Mouse (Mus musculus): ENCODE data around the gene Spaca7. TPM values are rescaled to one million over a fixed set of nuclear protein-coding genes. Genes with fewer than 3 reads are reported as not detected.
"Not testable (repeated sequence)": the region's sequence is repeated elsewhere in the genome, so short reads cannot be mapped to it uniquely, and the experiment has no call there.

The Spaca7 gene
- total RNA-seq, 2 experiments from 2014 or later: not detected

DNA sequence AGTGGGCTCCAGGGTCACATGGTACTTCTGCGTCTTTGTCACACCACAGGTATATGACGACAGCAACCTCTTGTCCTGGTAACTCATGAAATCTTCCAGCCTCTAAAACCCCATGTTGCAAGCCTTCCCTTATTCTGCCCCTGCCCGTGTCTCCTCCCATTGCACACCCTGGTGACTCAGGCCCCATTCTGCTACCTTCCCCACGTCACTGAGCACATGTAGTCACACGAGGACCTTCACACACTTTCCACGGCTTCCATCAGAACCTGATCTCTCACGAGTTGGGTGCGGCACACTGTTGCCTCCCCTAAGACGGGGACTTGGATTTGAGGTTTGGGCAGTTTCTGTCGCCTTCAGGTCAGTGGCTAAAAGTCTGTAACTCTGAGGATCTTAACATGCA, 36.0 kb downstream of the Spaca7 start:
- DNase-seq (ENCODE audit: low spot score in 2 of 2): no peak

DNA sequence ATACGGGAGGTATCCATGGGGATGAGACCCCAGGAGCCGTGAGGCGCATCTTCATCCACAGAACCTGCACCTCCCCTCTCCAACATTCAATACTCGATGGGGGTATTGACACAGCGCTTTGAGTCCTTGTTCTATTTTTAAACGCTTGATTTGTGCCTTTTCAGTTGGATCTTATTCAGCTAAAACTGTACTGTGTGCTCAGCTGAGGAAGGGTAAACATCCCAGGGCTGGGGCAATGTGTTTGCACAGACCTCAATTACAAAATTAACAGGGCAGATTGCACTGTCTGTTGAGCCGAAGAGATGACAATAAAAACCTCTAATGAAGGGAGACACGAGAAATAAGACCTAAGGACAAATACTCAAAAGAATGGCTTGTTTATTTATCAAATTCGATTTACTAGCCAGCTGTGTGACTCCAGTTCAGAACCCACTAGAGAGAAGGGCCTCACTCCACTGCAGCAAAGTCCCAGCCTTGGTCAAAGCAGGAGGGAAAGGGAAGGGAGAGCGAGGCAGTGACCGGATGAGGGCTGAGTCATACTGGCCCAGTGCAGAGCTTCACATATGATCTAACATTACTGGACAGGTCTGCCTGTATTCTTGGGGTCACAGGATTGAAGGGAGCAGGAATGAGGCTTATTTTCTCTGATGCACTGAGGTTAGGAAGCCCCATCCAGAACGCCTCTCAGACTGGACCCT, 37.1 kb downstream of the Spaca7 start:
- no peak for DNase-seq (ENCODE audit: low spot score in 2 of 2)

DNA sequence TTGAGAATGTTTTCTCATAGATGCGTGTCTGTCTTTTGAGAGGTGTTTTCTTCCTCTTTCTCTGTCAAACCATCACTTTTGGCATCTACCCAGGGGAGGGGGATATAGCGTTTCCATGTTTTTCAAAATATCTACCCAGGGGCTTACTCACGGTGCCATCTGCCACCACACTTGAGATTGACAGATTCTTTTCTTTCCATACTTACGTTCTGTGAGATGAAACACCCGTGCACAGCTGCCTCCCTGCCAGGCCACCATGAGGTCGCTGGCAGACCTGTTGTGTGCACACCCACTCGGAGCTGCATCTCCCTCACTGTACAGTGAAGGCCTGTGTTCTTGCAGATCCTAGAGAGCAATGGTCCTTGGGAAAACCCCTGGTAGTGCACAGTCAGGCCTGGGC, 40.4 kb downstream of the Spaca7 start:
- DNase-seq (ENCODE audit: low spot score in 2 of 2): no peak

DNA sequence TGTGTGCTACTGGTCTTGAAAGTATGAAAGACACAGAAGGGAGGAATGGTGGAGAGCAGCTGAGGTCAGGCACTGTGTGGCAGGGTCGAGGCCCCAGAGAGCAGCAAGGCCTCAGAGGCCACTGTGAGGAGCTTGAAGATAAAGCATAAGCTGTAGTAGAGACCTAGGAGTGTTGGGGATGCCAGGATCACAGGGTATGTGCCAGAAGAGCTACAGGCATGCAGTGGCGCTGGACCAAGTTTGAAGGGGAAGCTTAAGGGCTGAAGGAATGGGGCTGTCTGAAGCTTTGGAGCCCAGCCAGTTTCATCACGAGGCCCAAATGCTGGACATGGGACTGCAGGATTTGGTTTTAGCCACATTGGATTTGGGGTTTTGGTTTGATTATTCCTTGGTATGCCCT, 44.5 kb downstream of the Spaca7 start:
- DNase-seq (ENCODE audit: low spot score in 2 of 2): not testable (repeated sequence)

DNA sequence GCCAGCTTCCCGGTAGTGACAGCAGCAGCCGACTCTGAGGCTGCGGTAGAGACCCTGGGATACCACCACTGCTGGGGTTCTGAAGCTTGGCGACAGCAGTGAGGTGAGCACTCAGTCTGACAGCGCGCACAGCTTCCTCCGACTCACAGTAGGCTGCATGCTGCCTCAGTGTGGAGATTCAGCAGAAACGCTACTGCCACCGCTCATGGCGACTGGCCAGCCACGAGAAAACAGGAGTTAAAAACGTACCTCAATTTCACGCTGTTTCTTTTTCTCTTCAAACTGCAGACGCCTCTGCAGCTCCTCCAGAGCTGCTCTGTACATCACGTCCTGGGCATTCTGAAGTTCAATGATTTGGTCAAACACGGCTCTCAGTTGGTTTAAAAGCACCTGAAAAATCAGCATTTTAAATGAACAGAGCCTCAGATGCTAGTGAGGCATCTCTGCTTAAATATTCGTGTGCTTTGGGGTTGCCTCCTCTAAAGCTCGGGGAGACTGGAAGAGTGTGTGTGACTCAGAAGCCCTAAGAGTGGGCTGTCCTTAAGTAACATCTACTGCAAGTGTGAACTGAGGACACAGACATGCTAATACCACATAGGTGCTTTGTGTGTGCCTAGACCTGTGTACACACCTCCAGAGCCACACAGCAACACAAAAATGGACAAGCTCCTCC, 48.9 kb downstream of the Spaca7 start:
- no peak for DNase-seq (ENCODE audit: low spot score in 2 of 2)

DNA sequence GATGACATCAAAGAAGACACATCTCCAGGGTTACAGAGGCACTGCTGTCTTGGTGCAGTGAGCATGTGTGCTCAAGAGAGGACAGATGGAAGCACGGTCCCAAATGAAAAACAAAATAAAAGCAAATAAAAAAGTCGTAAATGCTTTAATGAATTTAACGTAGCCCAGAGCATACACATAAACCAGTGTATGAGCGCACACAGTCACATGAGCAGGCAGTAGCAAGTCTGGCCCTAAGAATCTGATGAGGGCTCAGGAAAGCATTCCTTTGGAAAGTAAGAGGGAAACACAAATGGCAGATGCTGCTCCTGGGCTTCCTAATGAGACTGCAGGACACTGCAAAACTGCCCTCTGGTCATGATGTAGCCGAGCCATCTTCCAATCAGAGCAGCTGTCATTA, 53.1 kb downstream of the Spaca7 start:
- no peak for DNase-seq (ENCODE audit: low spot score in 2 of 2)

DNA sequence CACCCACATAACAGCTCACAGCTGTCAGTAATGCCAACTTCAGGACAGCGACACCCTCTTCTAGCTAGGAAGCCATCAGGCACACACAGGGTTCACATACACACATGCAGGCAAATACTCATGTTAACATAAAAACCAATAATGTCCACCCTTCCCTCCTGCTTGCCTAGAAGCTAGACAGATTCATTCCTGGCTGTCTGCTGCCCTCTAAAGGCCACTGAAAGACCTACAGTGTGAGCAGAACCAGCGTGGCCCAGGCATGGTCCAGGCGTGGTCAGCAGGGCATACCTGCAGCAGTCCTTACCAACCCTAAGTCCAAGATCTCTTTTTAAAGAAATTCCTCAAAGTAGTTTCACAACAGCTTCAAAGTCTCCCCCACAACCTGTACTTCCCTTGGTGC, 56.2 kb downstream of the Spaca7 start:
- peak in 1 of 2 experiments; percentile 33 for DNase-seq (ENCODE audit: low spot score in 2 of 2)

DNA sequence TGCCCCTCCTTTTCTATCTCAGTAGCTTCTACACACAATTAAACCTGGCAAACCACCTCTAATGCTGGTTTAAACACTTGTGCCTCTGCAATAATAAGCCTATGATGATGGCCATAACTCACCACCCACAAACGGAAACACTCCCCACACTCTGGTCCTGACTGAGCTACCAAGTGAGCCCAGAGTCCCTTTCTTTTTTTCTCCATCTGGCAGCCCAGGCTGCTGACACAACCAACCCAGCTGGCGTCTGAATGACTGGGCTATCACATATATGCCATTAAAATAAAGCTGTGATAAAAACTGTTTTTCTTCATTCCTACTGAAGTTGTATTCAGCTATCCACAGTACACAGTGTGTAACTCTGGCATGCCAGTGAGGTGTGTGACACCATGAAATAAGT, 62.5 kb downstream of the Spaca7 start:
- DNase-seq (ENCODE audit: low spot score in 2 of 2): no peak

DNA sequence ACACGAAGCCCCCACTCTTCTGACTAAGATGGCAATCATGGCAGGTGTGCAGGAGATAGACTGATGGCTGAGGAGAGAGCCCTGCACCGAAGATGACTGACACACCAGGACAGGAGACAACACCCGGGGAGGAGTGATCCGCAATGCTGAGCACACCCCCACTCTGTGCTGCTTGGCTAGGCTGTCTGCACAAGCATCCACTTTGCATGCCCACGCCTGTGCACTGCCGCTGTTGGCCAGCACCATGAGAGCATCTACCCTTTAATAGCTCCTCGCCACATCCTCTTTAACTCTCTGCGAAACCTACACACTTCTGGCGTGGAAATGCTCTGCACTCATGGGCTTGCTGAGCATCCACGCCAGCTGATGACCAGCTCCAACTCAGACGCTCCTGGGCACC, 65.6 kb downstream of the Spaca7 start:
- no peak for DNase-seq (ENCODE audit: low spot score in 2 of 2)

DNA sequence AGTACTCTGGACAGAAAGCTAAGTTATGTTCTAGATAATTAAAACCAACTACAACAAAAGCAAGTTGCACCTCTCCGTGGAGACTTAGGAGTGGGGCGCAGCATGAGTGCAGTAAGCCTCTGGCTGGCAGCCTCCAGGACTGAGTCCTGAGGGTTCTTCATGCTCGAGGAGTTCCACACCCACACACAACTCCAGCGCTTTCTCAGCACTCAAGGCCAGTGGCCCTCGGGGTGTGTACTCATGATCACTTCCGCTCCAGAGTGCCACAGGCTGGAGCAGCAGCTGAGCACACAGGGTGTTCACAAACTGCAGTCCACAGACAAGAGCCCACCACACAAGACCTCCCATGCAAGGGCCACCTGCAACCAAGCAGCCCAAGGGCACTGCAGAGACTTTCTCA, 68.7 kb downstream of the Spaca7 start:
- DNase-seq (ENCODE audit: low spot score in 2 of 2): no peak

DNA sequence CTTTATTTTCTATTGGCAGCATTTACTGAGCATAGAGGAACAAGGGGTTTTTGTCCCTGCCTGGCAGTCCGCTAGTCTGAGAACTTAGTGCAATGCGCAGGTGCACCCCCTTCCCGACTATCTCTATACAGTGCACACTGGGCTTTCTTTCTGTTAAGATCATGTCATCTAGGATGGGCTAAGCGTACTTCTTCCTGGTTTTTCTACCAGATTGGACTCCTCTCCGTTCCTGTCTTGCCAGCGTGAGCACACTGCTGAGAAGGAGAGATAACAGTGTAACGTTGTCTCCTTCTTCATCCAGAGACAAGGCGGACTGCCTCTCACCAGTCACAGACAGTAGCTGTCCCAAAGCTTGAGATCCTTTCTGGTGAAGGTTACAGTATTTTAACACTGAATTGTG, 71.5 kb downstream of the Spaca7 start:
- no peak for DNase-seq (ENCODE audit: low spot score in 2 of 2)

DNA sequence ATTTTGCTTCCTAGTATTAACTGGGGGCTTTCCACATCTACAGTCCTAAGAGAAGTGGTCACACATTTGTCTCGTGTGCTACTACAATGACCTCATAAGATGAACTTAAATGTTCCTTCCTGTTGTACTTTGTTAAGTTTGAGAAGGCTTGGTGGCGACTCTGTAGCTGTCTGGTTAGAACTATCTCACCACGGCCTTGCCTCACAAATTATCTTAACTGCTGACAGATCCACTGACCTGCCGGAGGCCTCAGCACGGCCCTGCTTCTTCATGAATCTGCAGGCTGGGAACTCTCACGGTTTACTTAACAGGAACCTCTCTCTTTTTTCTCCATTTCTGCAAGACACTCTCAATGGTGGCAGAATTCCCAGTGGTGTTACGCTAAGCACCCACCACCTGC, 72.1 kb downstream of the Spaca7 start:
- no peak for DNase-seq (ENCODE audit: low spot score in 2 of 2)

DNA sequence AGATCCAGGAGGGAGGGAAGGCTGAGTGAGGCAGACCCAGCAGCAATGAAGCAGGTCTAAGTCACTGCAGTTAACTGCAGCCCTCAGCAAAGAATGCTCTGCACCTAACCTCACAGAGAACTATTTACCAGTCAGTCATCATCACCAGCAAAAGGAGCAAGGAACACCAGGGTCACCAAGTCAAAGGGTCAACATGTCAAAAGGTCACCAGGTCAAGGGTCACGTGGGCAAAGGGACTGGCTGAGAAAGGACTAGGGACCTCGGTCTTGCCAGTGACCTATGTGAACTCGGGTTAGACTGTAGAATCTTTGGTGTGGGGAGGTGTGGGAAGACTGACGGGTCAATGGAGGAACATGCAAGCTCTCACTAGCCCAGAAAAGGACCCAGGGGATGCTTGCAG, 73.7 kb downstream of the Spaca7 start:
- DNase-seq (ENCODE audit: low spot score in 2 of 2): no peak

DNA sequence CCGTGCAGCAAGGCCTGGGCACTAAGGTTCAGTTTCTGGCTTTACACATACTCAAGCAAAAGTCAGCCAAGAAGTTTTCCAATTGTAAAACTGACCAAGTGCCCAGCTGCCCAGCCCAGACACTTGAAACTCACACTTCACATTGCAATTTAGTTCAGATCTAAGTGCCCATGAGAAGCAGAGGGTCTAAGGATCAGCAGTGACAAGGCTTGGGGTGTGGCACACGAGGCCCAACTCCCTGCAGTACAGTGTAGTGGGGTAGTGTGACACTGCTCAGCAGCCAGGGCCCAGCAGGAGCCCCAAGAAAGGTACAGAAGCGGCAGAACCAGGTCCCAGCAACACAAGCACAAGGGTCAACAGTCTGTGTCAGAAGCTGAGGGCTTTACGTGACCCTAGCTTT, 76.1 kb downstream of the Spaca7 start:
- DNase-seq (ENCODE audit: low spot score in 2 of 2): no peak

Other genes with a start within 250 kb of the Spaca7 start
- gene Sox1, start 177.7 kb upstream of the Spaca7 start, total RNA-seq (2021): not detected
- 10 to 100 TPM; 22.3 to 22.7 TPM for gene Tubgcp3, start 99.2 kb downstream of the Spaca7 start, total RNA-seq (2021)
- gene Atp11a, start 184.0 kb downstream of the Spaca7 start, total RNA-seq (2021): 10 to 100 TPM; 43.9 to 44.0 TPM